Mouse (Mus musculus) testis, postnatal 10 days (tissue): ENCODE measurements around the gene Col8a2.

ENCODE experiments used
- DNase-seq: peaks from one replicate; pipeline ENCODE4 v3.0.0; 2021; ENCODE audit warnings: low spot score

Col8a2 gene

GRCm38 (mm10) chr4:126286492-126286891, at the start of gene Col8a2:
Gene Col8a2, plus strand, starts transcription at chr4:126286793.
- DNase-seq: peak; percentile 69

- DNase-seq: no peak
Measured at GRCm38 (mm10) chr4:126237721-126238242, 48.8 kb upstream of the Col8a2 start.

- DNase-seq: no peak
Measured at GRCm38 (mm10) chr4:126239862-126240475, 46.6 kb upstream of the Col8a2 start.

GRCm38 (mm10) chr4:126241956-126242355, 44.6 kb upstream of the Col8a2 start:
- no peak for DNase-seq

GRCm38 (mm10) chr4:126242510-126242909, 44.1 kb upstream of the Col8a2 start:
- no peak for DNase-seq

GRCm38 (mm10) chr4:126246202-126246889, 40.2 kb upstream of the Col8a2 start:
- DNase-seq: no peak

GRCm38 (mm10) chr4:126248261-126248868, 38.2 kb upstream of the Col8a2 start:
- no peak for DNase-seq

GRCm38 (mm10) chr4:126250659-126251058, 35.9 kb upstream of the Col8a2 start:
- DNase-seq: no peak

GRCm38 (mm10) chr4:126251655-126252254, 34.8 kb upstream of the Col8a2 start:
- DNase-seq: no peak

- no peak for DNase-seq
Measured at GRCm38 (mm10) chr4:126252411-126253237, 34.0 kb upstream of the Col8a2 start.

- DNase-seq: no peak
Measured at GRCm38 (mm10) chr4:126253637-126254272, 32.8 kb upstream of the Col8a2 start.

GRCm38 (mm10) chr4:126254315-126255112, 32.1 kb upstream of the Col8a2 start:
- DNase-seq: no peak

- no peak for DNase-seq
Measured at GRCm38 (mm10) chr4:126255113-126256001, 31.2 kb upstream of the Col8a2 start.

GRCm38 (mm10) chr4:126256131-126256791, 30.3 kb upstream of the Col8a2 start, which contains the start of gene Map7d1:
Gene Map7d1, minus strand, starts transcription at chr4:126256343.
- DNase-seq: peak; percentile 90

- no peak for DNase-seq
Measured at GRCm38 (mm10) chr4:126256967-126257881, 29.4 kb upstream of the Col8a2 start.

- DNase-seq: no peak
Measured at GRCm38 (mm10) chr4:126259063-126259462, 27.5 kb upstream of the Col8a2 start.

GRCm38 (mm10) chr4:126259523-126260160, 27.0 kb upstream of the Col8a2 start:
- peak; percentile 79 for DNase-seq
